Mouse (Mus musculus) C2C12 (cell line): ENCODE measurements at regions not wholly inside any gene's neighbourhood (a gene's known extent, or its start where the extent isn't known, plus 50 kb on each side); places are given as distances from the start of the nearest gene placed in this dataset.

Experiments used
- CEBPB ChIP-seq: IDR thresholded peaks from one replicate; pipeline ENCODE4 v1.6.1; 2011; ENCODE audit warnings: low read depth, mild to moderate bottlenecking, control low read depth, moderate library complexity
- CTCF ChIP-seq: IDR thresholded peaks from one replicate; pipeline ENCODE4 v1.5.1; 2011; ENCODE audit not compliant: control insufficient read depth, insufficient read depth, insufficient read length
- MAX ChIP-seq: IDR thresholded peaks from one replicate; pipeline ENCODE4 v1.6.1; 2011; ENCODE audit warnings: mild to moderate bottlenecking, control low read depth
- USF1 ChIP-seq: IDR thresholded peaks from one replicate; pipeline ENCODE4 v1.6.1; 2011; ENCODE audit warnings: low read depth, mild to moderate bottlenecking, control low read depth, moderate library complexity

GRCm38 (mm10) chr2:45369914-45370614 lies 252.9 kb upstream of the Zeb2 start:
- TF ChIP-seq CTCF (no peak), USF1 (no peak), MAX (no peak), CEBPB (no peak)
